Mouse (Mus musculus): Measurements from ENCODE around the gene Aldh1b1. TPM values are rescaled to one million over a fixed set of nuclear protein-coding genes. Genes with fewer than 3 reads are reported as not detected.

The Aldh1b1 gene
- total RNA-seq, 2 experiments from 2014 or later = 0.75 TPM; not detected in 1

- no peak for ATAC-seq (replicated peaks; ENCODE audit: low FRiP score, low TSS enrichment, poor library complexity, severe bottlenecking)
Observed at GRCm38 (mm10) chr4:45822781-45823575, 24.2 kb downstream of the Aldh1b1 start.

GRCm38 (mm10) chr4:45824049-45824760 is 25.4 kb downstream of the Aldh1b1 start:
- ATAC-seq (replicated peaks; ENCODE audit: low FRiP score, low TSS enrichment, poor library complexity, severe bottlenecking) = no peak

GRCm38 (mm10) chr4:45824761-45825556 is 26.1 kb downstream of the Aldh1b1 start:
- no peak for ATAC-seq (replicated peaks; ENCODE audit: low FRiP score, low TSS enrichment, poor library complexity, severe bottlenecking)

- ATAC-seq (replicated peaks; ENCODE audit: low FRiP score, low TSS enrichment, poor library complexity, severe bottlenecking) = no peak
Observed at GRCm38 (mm10) chr4:45826275-45827040, 27.6 kb downstream of the Aldh1b1 start, which contains the start of gene Igfbpl1. Igfbpl1 (minus strand) TSS chr4:45826923.

GRCm38 (mm10) chr4:45829907-45830759 is 31.3 kb downstream of the Aldh1b1 start:
- ATAC-seq (replicated peaks; ENCODE audit: low FRiP score, low TSS enrichment, poor library complexity, severe bottlenecking) = no peak

- ATAC-seq (replicated peaks; ENCODE audit: low FRiP score, low TSS enrichment, poor library complexity, severe bottlenecking) = no peak
Observed at GRCm38 (mm10) chr4:45831996-45832395, 33.2 kb downstream of the Aldh1b1 start.

- no peak for ATAC-seq (replicated peaks; ENCODE audit: low FRiP score, low TSS enrichment, poor library complexity, severe bottlenecking)
Observed at GRCm38 (mm10) chr4:45833461-45833860, 34.6 kb downstream of the Aldh1b1 start.

- no peak; the same call in 1 of the 2 replicates for ATAC-seq (replicated peaks; ENCODE audit: low FRiP score, low TSS enrichment, poor library complexity, severe bottlenecking)
Observed at GRCm38 (mm10) chr4:45844355-45844754, 45.5 kb downstream of the Aldh1b1 start.

GRCm38 (mm10) chr4:45846263-45846662 is 47.4 kb downstream of the Aldh1b1 start:
- no peak for ATAC-seq (replicated peaks; ENCODE audit: low FRiP score, low TSS enrichment, poor library complexity, severe bottlenecking)

- ATAC-seq (replicated peaks; ENCODE audit: low FRiP score, low TSS enrichment, poor library complexity, severe bottlenecking) = no peak
Observed at GRCm38 (mm10) chr4:45848109-45848824, 49.4 kb downstream of the Aldh1b1 start, which contains the start of gene Stra6l. Stra6l (plus strand) TSS chr4:45848664.

GRCm38 (mm10) chr4:45848825-45849156 is 50.0 kb downstream of the Aldh1b1 start:
- ATAC-seq (replicated peaks; ENCODE audit: low FRiP score, low TSS enrichment, poor library complexity, severe bottlenecking) = no peak

GRCm38 (mm10) chr4:45849419-45849818 is 50.6 kb downstream of the Aldh1b1 start:
- no peak for ATAC-seq (replicated peaks; ENCODE audit: low FRiP score, low TSS enrichment, poor library complexity, severe bottlenecking)

- no peak for ATAC-seq (replicated peaks; ENCODE audit: low FRiP score, low TSS enrichment, poor library complexity, severe bottlenecking)
Observed at GRCm38 (mm10) chr4:45851640-45852051, 52.8 kb downstream of the Aldh1b1 start.

- no peak for ATAC-seq (replicated peaks; ENCODE audit: low FRiP score, low TSS enrichment, poor library complexity, severe bottlenecking)
Observed at GRCm38 (mm10) chr4:45853496-45854246, 54.8 kb downstream of the Aldh1b1 start.
